Mouse (Mus musculus) hindbrain, embryonic 10.5 days (tissue): Measurements from ENCODE around the gene Shroom1. TPM values are rescaled to one million over a fixed set of nuclear protein-coding genes. Genes with fewer than 3 reads are reported as not detected.

Experiments
- DNase-seq: peaks from one replicate; pipeline ENCODE4 v3.0.0-alpha.2; 2017; ENCODE audit warnings: low spot score
- H3K27ac ChIP-seq: fragments of 300-500 bp; sonication (generic); 2 replicates; pipeline ENCODE4 v1.5.1; 2016; ENCODE audit warnings: mild to moderate bottlenecking, moderate library complexity
- H3K27me3 ChIP-seq: fragments of 300-500 bp; sonication (generic); 2 replicates; pipeline ENCODE4 v1.6.1; 2016; ENCODE audit warnings: mild to moderate bottlenecking; ENCODE audit not compliant: poor library complexity, insufficient read depth, severe bottlenecking
- H3K36me3 ChIP-seq: fragments of 300-500 bp; sonication (generic); 2 replicates; pipeline ENCODE4 v1.6.1; 2016; ENCODE audit warnings: mild to moderate bottlenecking, moderate library complexity
- H3K4me1 ChIP-seq: fragments of 300-500 bp; sonication (generic); replicated peaks from 2 replicates; pipeline ENCODE4 v1.6.1; 2016; ENCODE audit warnings: mild to moderate bottlenecking
- H3K4me3 ChIP-seq: fragments of 300-500 bp; sonication (generic); 2 replicates; pipeline ENCODE4 v1.5.1; 2016; ENCODE audit warnings: mild to moderate bottlenecking, moderate library complexity
- H3K9me3 ChIP-seq: fragments of 300-500 bp; sonication (generic); 2 replicates; pipeline ENCODE4 v1.6.1; 2016; ENCODE audit warnings: mild to moderate bottlenecking, moderate library complexity
- WGBS: fragments of 180-500 bp; shearing (Covaris S2); methylation state at CpG from one replicate; pipeline ENCODE4 v1.1.7; 2016; 5-methylcytosine and 5-hydroxymethylcytosine counted together
- polyA plus RNA-seq: library from polyadenylated mRNA; unstranded; fragments of >200 nt; fragmentation: Nextera tagmentation; extraction: Ambion mirVana; gene quantifications from 2 replicates; pipeline ENCODE4 v1.2.1, GENCODE M21; 2016

The Shroom1 gene
- polyA plus RNA-seq, 1 experiment from 2014 or later: 1.8 TPM

DNA sequence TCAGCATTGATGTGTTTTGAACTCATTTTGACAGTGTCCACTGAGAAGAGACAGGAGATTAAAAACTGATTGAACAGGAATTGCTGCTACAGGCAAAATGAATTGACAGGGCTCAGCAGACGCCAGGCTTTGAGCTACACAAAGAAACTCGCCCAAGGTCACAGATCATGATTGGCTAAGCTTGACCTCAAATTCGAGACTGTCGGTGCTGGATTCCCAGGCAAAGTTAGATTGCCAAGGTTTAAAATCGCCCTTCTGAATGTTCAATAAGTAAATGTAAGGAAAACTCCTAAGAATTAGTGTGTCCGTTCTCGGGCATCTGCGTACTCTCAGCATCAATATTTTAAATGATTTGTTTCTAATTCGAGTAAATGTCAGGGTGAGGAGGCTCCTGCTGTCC lies 32.4 kb downstream of the Shroom1 start:
- 64% methylated on average over 9 of the region's 9 CpGs for whole genome bisulfite sequencing
- no peaks in the 10 kb centered on the region for H3K9me3 ChIP-seq
- H3K27ac ChIP-seq: no peak overlapping the region
- no peaks in the 10 kb centered on the region for H3K36me3 ChIP-seq
- peaks cover 73% of the 10 kb centered on the region for H3K27me3 ChIP-seq
- no peak overlapping the region for H3K4me3 ChIP-seq
- DNase-seq: no peak
- peaks cover 62% of the 10 kb centered on the region for H3K4me1 ChIP-seq

DNA sequence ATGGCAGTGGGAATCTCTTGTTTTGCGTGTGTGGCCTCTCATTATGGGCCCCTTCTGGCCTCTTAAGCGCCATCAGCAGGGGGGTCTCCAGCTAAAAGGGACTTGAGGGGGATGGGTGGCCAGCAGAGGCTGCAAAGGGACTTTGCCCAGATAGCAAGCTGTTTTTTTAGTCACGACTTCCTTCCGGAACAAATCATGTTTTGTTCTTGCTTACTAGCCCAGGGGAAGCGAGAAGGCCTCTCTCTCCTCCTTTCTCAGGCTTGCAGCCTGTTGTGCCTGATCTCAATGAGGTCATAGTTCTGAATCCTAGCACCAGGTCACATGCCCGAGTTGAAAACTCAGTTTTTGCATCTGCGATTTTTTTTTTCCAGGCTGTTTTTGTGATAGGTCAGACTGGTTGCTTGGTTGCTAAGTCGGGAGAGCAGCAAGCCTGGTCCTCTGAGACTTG lies 35.0 kb downstream of the Shroom1 start:
- H3K27ac ChIP-seq: peak overlapping the region; percentile 70
- peak overlapping the region; percentile 11; the same call in 1 of the 2 replicates for H3K4me3 ChIP-seq
- 7% methylated on average over 8 of the region's 8 CpGs for WGBS
- H3K27me3 ChIP-seq: peaks cover 72% of the 10 kb centered on the region
- peaks cover 81% of the 10 kb centered on the region for H3K4me1 ChIP-seq
- no peaks in the 10 kb centered on the region for H3K9me3 ChIP-seq
- H3K36me3 ChIP-seq: no peaks in the 10 kb centered on the region
- DNase-seq: peak; percentile 71

DNA sequence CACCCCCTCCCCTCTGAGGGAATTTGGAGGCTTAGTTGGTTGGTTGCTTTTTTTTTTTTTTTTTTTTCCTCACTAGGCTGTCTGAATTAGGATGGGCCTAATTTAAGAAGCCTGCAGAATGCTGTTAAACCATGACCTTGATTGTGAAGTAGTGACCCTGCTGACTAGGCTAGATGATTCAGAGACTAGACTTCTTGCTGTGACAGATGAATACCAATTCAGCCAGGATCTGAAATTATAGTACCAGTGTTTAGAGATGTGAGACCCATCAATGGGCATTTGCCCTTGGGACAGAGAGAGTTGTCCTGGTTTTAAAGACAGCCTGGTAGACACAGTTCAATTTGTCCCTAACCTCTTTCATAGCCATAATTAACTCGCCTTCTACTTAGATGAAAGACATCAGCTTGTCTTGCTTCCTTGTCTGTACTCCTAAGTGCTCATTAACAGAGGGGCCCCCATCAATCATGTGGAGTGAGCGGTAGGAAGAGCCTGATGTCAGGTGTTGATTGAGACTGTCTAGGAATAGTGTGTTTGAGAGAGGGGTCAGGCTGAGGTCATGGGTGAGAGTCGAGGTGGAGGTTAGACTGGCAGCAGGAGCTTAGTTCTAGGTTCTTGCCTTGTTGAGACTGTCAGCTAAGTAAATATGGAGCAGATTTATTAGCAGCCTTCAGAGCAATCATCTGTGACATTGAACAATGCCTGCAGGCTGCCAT lies 36.4 kb downstream of the Shroom1 start:
- Histone ChIP-seq H3K27ac (no peak overlapping the region), H3K27me3 (peaks cover 72% of the 10 kb centered on the region), H3K4me3 (no peak overlapping the region), H3K36me3 (no peaks in the 10 kb centered on the region), H3K9me3 (no peaks in the 10 kb centered on the region), H3K4me1 (peaks cover 76% of the 10 kb centered on the region)
- peak; percentile 66 for DNase-seq
- 17% methylated on average over 3 of the region's 3 CpGs for WGBS

DNA sequence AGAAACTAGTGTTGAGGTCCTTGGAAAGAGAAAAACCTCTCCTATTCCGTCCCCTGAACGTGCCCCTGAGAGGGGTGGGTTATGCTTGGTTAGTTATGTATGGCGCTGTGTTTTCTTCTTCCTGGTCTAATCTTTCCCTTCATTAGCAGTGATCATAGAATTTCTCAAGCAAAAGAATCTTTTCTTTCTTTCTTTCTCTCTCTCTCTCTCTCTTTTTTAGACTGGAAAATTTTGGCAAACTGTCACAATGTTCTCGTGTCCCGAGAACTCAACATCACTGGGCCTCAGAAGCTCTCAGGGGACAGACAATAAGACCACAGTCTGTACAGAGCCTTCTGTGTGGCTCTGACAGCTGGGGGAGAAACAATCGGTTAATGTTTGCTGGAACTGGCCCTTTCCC lies 38.4 kb downstream of the Shroom1 start:
- Histone ChIP-seq H3K36me3 (no peaks in the 10 kb centered on the region), H3K4me1 (peaks cover 67% of the 10 kb centered on the region), H3K27me3 (peaks cover 74% of the 10 kb centered on the region), H3K27ac (peak overlapping the region; percentile 35; the same call in 1 of the 2 replicates), H3K9me3 (no peaks in the 10 kb centered on the region), H3K4me3 (no peak overlapping the region)
- 22% methylated on average over 6 of the region's 6 CpGs for WGBS
- DNase-seq: no peak

DNA sequence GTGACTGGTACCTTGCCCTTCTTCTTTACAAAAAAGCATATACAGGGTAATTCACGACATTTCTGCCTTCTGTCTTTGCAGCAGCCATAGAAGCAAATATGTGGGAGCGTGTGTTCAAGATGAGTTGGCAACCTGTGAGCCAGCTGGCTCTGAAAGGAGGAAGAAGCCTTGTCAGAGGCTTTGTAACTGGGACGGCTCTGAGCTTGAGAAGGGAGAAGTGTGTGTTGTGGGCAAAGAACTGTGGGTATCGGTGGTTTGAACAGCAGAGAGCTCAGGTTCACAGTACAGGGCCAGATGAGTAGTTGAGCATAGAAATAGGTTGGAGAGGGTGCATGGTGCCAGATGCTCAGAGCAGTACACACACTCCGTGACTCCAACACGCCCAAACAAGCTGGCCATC lies 39.9 kb downstream of the Shroom1 start:
- Histone ChIP-seq H3K4me1 (peaks cover 60% of the 10 kb centered on the region), H3K9me3 (no peaks in the 10 kb centered on the region), H3K27me3 (peaks cover 78% of the 10 kb centered on the region), H3K27ac (no peak overlapping the region), H3K36me3 (no peaks in the 10 kb centered on the region), H3K4me3 (no peak overlapping the region)
- DNase-seq: no peak
- 82% methylated on average over 6 of the region's 6 CpGs for WGBS

DNA sequence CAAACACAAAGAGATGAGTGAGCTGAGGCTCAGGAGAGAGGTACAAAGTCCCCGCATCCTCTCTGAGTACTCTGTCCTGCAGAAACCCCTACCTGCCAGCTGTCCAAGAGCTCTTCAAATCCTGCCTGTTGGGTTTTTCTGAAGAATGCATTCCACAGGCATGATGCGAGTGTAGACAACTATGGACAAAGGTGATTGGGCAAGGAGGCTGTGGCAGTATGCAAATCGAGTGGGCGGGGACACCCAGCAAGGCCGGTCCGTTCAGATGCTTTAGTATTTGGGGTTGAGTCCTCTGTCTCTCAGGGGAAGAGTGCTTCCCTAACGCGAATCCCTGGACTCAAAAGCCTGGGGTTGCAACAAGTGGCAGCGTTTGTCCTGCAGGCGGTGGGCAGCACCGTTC lies 43.6 kb downstream of the Shroom1 start:
- peaks cover 98% of the 10 kb centered on the region for H3K27me3 ChIP-seq
- no peak for DNase-seq

DNA sequence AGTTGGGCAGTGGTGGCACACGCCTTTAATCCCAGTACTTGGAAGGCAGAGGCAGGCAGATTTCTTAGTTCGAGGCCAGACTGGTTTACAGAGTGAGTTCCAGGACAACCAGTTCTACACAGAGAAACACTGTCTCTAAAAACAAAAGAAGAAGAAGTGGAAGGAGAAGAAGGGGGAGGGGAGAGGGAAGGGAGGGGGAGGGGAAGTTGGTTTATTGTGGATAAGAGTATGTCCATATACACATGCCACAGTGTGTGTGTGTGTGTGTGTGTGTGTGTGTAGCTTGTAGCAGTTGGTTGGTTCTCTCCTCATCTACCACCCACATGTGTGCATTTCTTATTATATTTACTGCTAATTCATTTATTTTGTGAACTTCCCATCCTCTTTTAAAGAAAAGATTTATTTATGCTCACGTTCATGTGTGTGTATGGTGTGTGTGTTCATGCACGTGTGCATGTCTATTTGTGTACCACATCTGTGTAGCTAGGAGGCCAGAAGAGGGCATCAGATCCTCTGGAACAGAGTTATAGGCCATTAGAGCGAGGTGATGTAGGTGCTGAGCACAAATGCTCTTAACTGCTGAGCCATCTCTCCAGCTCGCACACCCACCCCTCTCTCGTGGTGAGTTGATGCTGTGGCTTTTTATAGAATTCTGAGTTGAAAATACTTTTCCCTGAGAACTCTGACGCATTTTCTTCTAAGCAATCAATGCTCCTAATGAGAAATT lies 45.2 kb downstream of the Shroom1 start:
- 85% methylated on average over 8 of the region's 8 CpGs for WGBS
- DNase-seq: no peak
- Histone ChIP-seq H3K4me3 (no peak overlapping the region), H3K36me3 (no peaks in the 10 kb centered on the region), H3K4me1 (peaks cover 20% of the 10 kb centered on the region), H3K9me3 (no peaks in the 10 kb centered on the region), H3K27ac (no peak overlapping the region), H3K27me3 (peaks cover 98% of the 10 kb centered on the region)

More for the DNA sequence above, 43.6 kb downstream of the Shroom1 start:
- WGBS: 8% methylated on average over 11 of the region's 11 CpGs
- H3K27ac ChIP-seq: no peak overlapping the region
- H3K4me3 ChIP-seq: 0 out of 2 replicates have a peak overlapping the region, but pooled peaks have one; percentile 16
- H3K9me3 ChIP-seq: no peaks in the 10 kb centered on the region
- H3K4me1 ChIP-seq: peaks cover 35% of the 10 kb centered on the region
- no peaks in the 10 kb centered on the region for H3K36me3 ChIP-seq

DNA sequence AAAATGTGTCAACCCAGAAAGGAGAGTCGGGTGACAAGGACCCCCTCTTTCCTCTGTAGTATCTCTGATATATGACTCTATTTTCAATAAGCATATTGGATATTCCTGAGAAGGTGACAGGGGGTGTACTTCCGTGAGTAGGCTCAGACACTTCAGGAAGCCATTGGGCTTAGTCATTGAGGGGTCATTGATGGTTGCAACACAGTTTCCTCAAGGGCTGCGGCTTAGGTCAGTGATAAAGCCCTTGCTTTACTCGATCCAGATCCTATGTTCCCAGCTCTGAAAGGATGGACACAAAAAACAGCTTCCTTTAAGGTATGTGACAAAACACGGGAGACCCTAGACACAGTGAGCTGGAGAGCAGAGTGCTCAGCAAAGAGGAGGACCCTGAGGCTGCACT lies 46.7 kb downstream of the Shroom1 start:
- Histone ChIP-seq H3K4me3 (no peak overlapping the region), H3K4me1 (peaks cover 29% of the 10 kb centered on the region), H3K9me3 (no peaks in the 10 kb centered on the region), H3K27ac (no peak overlapping the region), H3K27me3 (peaks cover 97% of the 10 kb centered on the region), H3K36me3 (no peaks in the 10 kb centered on the region)
- DNase-seq: no peak
- 86% methylated on average over 5 of the region's 5 CpGs for WGBS

DNA sequence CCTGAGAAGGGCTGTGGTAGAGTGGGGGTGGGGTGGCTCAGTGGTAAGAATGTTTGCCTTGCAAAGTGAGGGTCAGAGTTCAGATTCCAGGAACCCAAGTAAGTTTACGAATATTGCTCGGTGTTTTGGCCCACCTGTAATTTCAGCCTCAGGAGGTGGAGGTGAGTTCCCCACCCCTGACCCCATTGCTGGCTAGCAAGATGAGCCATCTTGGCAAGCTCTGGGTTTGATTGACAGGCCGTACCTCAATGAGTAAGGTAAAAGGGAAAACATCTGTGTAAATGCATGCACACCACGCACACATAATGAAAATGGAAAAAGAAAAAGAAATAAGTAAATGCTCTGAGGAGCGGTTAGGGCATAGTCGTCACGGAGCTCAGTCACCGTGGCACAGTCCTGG lies 47.4 kb downstream of the Shroom1 start:
- WGBS: 88% methylated on average over 8 of the region's 8 CpGs
- Histone ChIP-seq H3K9me3 (no peaks in the 10 kb centered on the region), H3K36me3 (no peaks in the 10 kb centered on the region), H3K4me3 (no peak overlapping the region), H3K27me3 (peaks cover 97% of the 10 kb centered on the region), H3K27ac (no peak overlapping the region), H3K4me1 (peaks cover 29% of the 10 kb centered on the region)
- no peak for DNase-seq

DNA sequence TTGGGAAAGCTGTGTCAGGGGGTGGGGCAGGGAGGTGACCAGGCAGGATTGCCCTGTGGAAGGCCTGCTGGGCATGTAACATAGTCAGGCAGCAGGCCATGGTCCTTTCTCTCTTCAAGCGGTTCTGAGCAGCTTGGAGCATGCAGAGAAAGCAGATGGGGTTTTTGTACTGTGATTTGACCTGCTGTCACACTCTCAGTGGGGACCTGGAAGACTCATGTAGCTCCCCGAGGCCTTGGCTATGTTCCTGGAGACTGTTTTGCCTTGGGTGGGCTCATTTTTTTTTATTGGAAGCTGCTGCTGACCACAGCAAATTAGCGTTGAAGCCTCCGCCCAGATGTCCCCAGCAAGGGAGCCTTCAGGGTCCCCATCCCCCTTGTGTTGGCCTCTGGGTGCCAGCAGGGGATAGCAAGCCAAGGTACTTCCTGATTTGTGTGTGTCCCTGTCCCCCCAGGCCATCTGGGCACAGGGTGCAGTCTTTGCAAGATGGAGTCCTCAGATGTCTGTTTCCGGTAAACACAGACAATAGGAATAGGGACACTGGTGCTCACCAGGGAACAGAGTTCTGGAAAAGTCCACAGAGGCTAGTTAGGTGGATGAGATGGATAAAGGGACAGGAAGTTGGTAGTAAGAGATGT lies 48.1 kb downstream of the Shroom1 start:
- Histone ChIP-seq H3K4me3 (no peak overlapping the region), H3K9me3 (no peaks in the 10 kb centered on the region), H3K27me3 (peaks cover 97% of the 10 kb centered on the region), H3K36me3 (no peaks in the 10 kb centered on the region), H3K27ac (peak overlapping the region; percentile 29; the same call in 1 of the 2 replicates), H3K4me1 (peaks cover 29% of the 10 kb centered on the region)
- no peak for DNase-seq
- WGBS: 53% methylated on average over 5 of the region's 5 CpGs

DNA sequence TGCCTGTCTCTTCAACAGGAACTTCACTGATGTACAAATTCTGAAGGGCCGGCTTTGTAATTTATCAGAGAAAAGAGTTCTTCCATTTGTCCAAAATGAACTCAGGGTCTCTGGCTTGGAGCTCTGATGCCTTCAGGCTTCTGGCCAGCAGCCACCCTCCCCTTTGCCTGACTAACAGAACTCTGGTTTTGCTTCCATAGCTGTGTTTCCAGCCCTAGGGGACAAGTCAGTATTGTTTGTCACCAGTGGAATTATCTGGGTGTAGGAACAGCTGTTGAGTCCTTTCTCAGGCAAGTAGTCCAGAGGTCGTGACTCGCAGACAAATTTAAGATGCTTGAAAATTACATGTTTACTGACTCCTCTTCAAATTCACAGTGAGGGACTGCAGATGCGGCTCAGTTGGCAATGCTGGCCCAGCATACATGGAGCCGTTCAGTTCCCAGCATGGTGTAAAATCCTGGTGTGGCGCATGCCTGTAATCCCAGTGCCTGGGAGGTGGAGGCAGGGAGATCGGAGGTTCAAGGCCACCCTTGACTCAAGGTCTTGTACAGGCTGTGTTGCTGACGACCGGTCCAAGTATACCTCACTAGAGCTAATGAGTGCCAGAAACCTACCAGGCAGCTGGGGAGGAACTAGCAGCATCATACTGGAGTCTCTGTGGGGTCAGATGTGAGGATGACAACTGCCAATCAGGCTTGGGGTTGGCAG lies 50.2 kb downstream of the Shroom1 start:
- WGBS: 91% methylated on average over 9 of the region's 9 CpGs
- Histone ChIP-seq H3K36me3 (no peaks in the 10 kb centered on the region), H3K27me3 (peaks cover 95% of the 10 kb centered on the region), H3K4me3 (no peak overlapping the region), H3K9me3 (no peaks in the 10 kb centered on the region), H3K4me1 (peaks cover 20% of the 10 kb centered on the region), H3K27ac (no peak overlapping the region)
- no peak for DNase-seq

DNA sequence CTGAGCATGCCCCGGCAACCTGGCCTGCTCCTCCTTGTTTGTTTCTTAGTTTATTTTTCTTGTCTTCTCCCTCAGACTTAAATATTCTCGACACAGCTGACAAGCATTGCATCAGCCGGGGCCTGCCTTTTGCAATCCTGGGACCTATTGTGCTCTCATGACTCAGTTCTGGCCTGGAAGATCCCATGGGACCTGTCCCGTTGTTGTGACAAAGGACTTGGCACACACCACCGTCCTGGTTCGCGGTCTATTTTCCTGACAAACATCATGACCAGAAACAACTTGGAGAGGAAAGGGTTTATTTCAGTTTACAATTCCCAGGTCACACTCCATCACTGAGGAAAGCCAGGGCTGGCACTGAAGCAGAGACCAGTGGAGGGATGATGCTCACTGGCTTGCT lies 51.1 kb downstream of the Shroom1 start:
- Histone ChIP-seq H3K9me3 (no peaks in the 10 kb centered on the region), H3K36me3 (no peaks in the 10 kb centered on the region), H3K4me1 (peaks cover 20% of the 10 kb centered on the region), H3K4me3 (no peak overlapping the region), H3K27ac (no peak overlapping the region), H3K27me3 (peaks cover 92% of the 10 kb centered on the region)
- WGBS: 73% methylated on average over 7 of the region's 7 CpGs
- no peak for DNase-seq
